Mouse (Mus musculus) hindbrain, postnatal 0 days (tissue): ENCODE results near the gene Hist1h2ba. TPM values are rescaled to one million over a fixed set of nuclear protein-coding genes. Genes with fewer than 3 reads are reported as not detected.

Source experiments
- ATAC-seq: fragments of 200-750 bp; cut with Nextera tagmentation; 2 replicates; pipeline ENCODE4 v1.8.0; 2017; ENCODE audit warnings: mild to moderate bottlenecking, moderate TSS enrichment, moderate library complexity
- DNase-seq: peaks from one replicate; pipeline ENCODE4 v3.0.0-alpha.2; 2015; ENCODE audit warnings: low spot score
- H3K27ac ChIP-seq: fragments of 300-500 bp; sonication (generic); 2 replicates; pipeline ENCODE4 v1.5.1; 2014; ENCODE audit warnings: mild to moderate bottlenecking
- H3K27me3 ChIP-seq: fragments of 300-500 bp; sonication (generic); 2 replicates; pipeline ENCODE4 v1.6.1; 2014; ENCODE audit warnings: low read length, mixed read lengths; ENCODE audit not compliant: insufficient read depth
- H3K36me3 ChIP-seq: fragments of 300-500 bp; sonication (generic); 2 replicates; pipeline ENCODE4 v1.6.1; 2014; ENCODE audit warnings: low read length, mixed read lengths; ENCODE audit not compliant: insufficient read depth
- H3K4me1 ChIP-seq: fragments of 300-500 bp; sonication (generic); 2 replicates; pipeline ENCODE4 v1.6.1; 2014; ENCODE audit warnings: antibody characterized with exemption, low read length, mixed read lengths; ENCODE audit not compliant: insufficient read depth
- H3K4me2 ChIP-seq: fragments of 300-500 bp; sonication (generic); 2 replicates; pipeline ENCODE4 v1.6.1; 2014; ENCODE audit warnings: low read depth, mild to moderate bottlenecking, low read length, moderate library complexity, mixed read lengths
- H3K4me3 ChIP-seq: fragments of 300-500 bp; sonication (generic); 2 replicates; pipeline ENCODE4 v1.5.1; 2014; ENCODE audit warnings: low read length
- H3K9ac ChIP-seq: fragments of 300-500 bp; sonication (generic); replicated peaks from 2 replicates; pipeline ENCODE4 v1.6.1; 2014; ENCODE audit warnings: mild to moderate bottlenecking, low read length, moderate library complexity, mixed read lengths
- H3K9me3 ChIP-seq: fragments of 300-500 bp; sonication (generic); 2 replicates; pipeline ENCODE4 v1.6.1; 2016; ENCODE audit warnings: low read length, mixed read lengths
- CTCF ChIP-seq: IDR thresholded peaks from 2 replicates; pipeline ENCODE4 v1.5.1; 2016; ENCODE audit warnings: antibody characterized with exemption, control low read depth, low read depth
- WGBS: fragments of 180-500 bp; shearing (Covaris S2); extraction: QIAGEN DNeasy Blood & Tissue Kit; methylation state at CpG from one replicate; pipeline ENCODE4 v1.1.7; 2014; 5-methylcytosine and 5-hydroxymethylcytosine counted together
- polyA plus RNA-seq: library from polyadenylated mRNA; unstranded; fragments of >200 nt; fragmentation: Nextera tagmentation; extraction: Ambion mirVana; gene quantifications from 2 replicates; pipeline ENCODE4 v1.2.1, GENCODE M21; 2015
- total RNA-seq: library from RNA; depleted of rRNA; stranded (reverse); fragments of >200 nt; gene quantifications from 2 replicates; pipeline ENCODE4 v1.2.3, GENCODE M21; 2014

Hist1h2ba gene
- total and polyA plus RNA-seq, 2 experiments from 2014 or later: not detected

DNA sequence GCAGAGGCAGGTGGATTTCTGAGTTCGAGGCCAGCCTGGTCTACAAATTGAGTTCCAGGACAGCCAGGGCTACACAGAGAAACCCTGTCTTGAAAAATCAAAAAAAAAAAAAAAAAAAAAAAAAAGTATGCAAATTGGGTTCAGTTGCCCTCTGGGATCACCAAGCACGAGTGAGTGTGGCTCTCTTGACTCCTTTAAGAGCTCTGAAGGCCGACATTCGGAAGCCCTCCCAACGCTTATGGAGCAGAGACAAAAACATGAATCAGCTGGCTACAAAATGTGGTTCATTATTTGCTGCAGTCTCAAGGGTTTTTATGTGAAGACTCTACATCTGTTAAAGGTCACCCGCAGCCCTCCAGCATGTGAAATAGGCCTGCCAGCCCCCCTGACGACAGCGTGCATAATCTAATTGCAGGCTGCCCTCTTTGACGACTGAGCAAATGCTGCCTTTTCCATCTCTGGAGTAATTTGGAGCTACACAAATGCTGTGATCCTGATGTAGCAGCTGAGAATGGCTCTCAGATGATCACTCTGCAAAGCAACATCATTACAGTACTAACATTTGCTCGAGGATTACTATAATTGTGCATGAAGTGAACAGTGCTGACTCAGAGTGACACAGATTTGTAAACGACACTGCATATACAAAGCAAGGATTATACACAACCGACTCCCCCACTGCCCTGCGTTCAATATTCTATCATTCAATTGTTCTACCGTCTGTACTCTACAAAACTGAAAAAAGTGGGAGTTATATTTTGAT, 15.7 kb upstream of the Hist1h2ba start:
- no peak overlapping the region for H3K4me3 ChIP-seq
- no peaks in the 10 kb centered on the region for H3K9me3 ChIP-seq
- no peak overlapping the region for H3K4me2 ChIP-seq
- no peaks in the 10 kb centered on the region for H3K27me3 ChIP-seq
- no peak overlapping the region for H3K27ac ChIP-seq
- peak; percentile 72 for ATAC-seq
- no peak for TF ChIP-seq CTCF
- H3K9ac ChIP-seq: no peak overlapping the region
- DNase-seq: peak; percentile 66
- H3K4me1 ChIP-seq: no peaks in the 10 kb centered on the region
- no peaks in the 10 kb centered on the region for H3K36me3 ChIP-seq
- WGBS: 27% methylated on average over 14 of the region's 14 CpGs

DNA sequence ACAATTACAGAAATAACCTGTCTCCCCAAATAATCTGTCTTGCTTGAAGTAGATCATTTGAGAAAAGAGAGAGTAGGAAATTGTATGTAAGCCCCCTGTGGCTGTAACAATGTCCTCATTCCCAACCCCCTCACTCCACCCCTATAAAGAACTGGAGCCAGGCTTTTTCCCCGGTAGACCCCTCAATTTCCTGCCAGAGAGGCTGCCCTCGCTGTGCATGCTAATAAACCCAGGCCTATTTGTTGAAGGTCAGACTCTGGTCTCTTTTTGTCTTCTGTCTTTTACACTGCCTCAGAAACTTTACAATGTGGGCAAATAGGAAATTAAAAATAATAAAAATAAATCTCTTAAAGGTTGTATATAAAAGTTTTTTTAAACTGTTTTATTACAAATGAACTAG, 12.3 kb upstream of the Hist1h2ba start:
- Histone ChIP-seq H3K4me1 (no peaks in the 10 kb centered on the region), H3K36me3 (no peaks in the 10 kb centered on the region), H3K4me3 (no peak overlapping the region), H3K27me3 (no peaks in the 10 kb centered on the region), H3K27ac (no peak overlapping the region), H3K9ac (no peak overlapping the region), H3K9me3 (no peaks in the 10 kb centered on the region), H3K4me2 (no peak overlapping the region)
- ATAC-seq (no peak), DNase-seq (peak; percentile 25)
- no peak for TF ChIP-seq CTCF
- 19% methylated on average over 2 of the region's 2 CpGs for WGBS

- H3K36me3 ChIP-seq: no peaks in the 10 kb centered on the region
- H3K27ac ChIP-seq: no peak overlapping the region
- H3K4me2 ChIP-seq: no peak overlapping the region
- H3K9me3 ChIP-seq: no peaks in the 10 kb centered on the region
- no peak overlapping the region for H3K9ac ChIP-seq
- no peak overlapping the region for H3K4me3 ChIP-seq
- no peaks in the 10 kb centered on the region for H3K4me1 ChIP-seq
- peak; percentile 44 for DNase-seq
- no peak for ATAC-seq
- H3K27me3 ChIP-seq: no peaks in the 10 kb centered on the region
- WGBS: 58% methylated on average over 2 of the region's 2 CpGs
- TF ChIP-seq CTCF: peak; percentile 51
Observed at GRCm38 (mm10) chr13:23942861-23943260, 8.9 kb upstream of the Hist1h2ba start.

GRCm38 (mm10) chr13:23940291-23940690, 6.3 kb upstream of the Hist1h2ba start:
- Histone ChIP-seq H3K9me3 (no peaks in the 10 kb centered on the region), H3K27ac (no peak overlapping the region), H3K9ac (no peak overlapping the region), H3K4me1 (no peaks in the 10 kb centered on the region), H3K36me3 (no peaks in the 10 kb centered on the region), H3K27me3 (no peaks in the 10 kb centered on the region), H3K4me2 (no peak overlapping the region), H3K4me3 (no peak overlapping the region)
- ATAC-seq: no peak
- TF ChIP-seq CTCF: no peak
- 58% methylated on average over 6 of the region's 6 CpGs for WGBS
- no peak for DNase-seq

DNA sequence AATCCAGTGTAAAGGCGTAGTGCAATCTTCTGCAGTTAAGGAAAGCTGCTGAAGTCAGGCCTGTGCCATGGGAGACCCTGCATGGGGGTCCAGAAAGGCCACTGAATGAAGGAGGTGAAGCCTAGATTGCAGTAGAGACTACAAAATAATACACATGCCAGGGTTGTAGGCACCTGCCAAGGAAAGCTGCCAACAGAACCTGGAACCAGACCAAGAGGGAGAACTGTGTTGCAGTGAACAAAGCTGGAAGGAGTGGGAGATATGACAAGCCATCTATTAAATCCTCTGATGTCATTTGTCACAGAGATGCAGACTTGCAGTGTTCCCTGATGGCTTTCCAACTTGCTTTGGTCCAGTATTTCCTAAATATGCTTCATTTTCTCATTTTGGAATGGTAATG, 4.7 kb upstream of the Hist1h2ba start:
- 84% methylated on average over 1 of the region's 1 CpGs for WGBS
- no peak overlapping the region for H3K4me2 ChIP-seq

DNA sequence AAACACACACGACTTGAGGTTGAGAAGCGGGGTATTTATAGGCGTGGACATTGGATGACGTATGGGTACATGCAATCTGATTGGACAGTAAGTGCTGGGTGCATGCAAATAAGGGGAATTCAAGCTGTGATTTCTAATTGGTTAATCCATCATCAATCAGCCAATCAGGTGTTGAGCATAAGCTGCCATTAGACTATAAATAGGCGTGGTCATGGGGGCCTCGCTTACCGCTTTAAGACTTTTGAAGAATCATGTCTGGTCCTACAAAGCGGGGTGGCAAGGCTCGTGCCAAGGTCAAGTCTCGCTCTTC, 210 bp upstream of the Hist1h2ba start, which contains the start of gene Hist1h2aa:
Gene Hist1h2aa (plus strand): TSS at position 252 of the 310 bp plus-strand sequence.
- Histone ChIP-seq H3K4me3 (no peak within 1 kb of the TSS), H3K4me2 (no peak within 1 kb of the TSS), H3K36me3 (no peaks in the 10 kb centered on the region), H3K9me3 (no peaks in the 10 kb centered on the region), H3K9ac (no peak within 1 kb of the TSS), H3K27ac (no peak within 1 kb of the TSS), H3K27me3 (no peaks in the 10 kb centered on the region), H3K4me1 (no peaks in the 10 kb centered on the region)
- ATAC-seq: no peak
- no peak for DNase-seq
- no peak for TF ChIP-seq CTCF
- WGBS: 94% methylated on average over 10 of the region's 10 CpGs

More for the DNA sequence above, 4.7 kb upstream of the Hist1h2ba start:
- peak; percentile 54 for DNase-seq
- Histone ChIP-seq H3K4me1 (no peaks in the 10 kb centered on the region), H3K4me3 (no peak overlapping the region), H3K9ac (no peak overlapping the region), H3K36me3 (no peaks in the 10 kb centered on the region), H3K27ac (no peak overlapping the region), H3K27me3 (no peaks in the 10 kb centered on the region), H3K9me3 (no peaks in the 10 kb centered on the region)
- no peak for TF ChIP-seq CTCF
- ATAC-seq: no peak

DNA sequence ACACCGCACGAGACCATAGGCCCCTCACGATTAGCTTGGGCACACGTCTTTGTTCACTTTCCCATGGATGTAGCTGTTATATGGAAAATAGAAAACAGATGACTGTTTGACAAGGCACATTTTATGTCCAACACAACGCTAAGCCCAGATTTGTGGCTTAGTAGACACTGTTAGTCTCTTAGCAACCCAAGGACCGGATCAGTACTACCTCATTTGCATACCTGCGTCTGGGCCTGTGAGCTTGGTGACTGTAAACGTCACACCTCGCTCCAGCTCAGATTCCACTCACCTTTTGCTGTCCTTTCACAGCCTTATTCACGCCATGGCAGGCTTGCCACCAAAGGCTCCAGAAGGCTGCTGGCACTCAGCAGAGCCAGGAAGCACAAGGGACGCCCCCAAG, 3.1 kb downstream of the Hist1h2ba start:
- Histone ChIP-seq H3K36me3 (no peaks in the 10 kb centered on the region), H3K27ac (no peak overlapping the region), H3K27me3 (no peaks in the 10 kb centered on the region), H3K9ac (no peak overlapping the region), H3K9me3 (no peaks in the 10 kb centered on the region), H3K4me2 (no peak overlapping the region), H3K4me3 (no peak overlapping the region), H3K4me1 (no peaks in the 10 kb centered on the region)
- no peak for DNase-seq
- no peak for TF ChIP-seq CTCF
- 74% methylated on average over 11 of the region's 11 CpGs for WGBS
- ATAC-seq: no peak
